Mouse (Mus musculus) lung, postnatal 0 days (tissue): ENCODE data around the gene Ufm1. TPM values are rescaled to one million over a fixed set of nuclear protein-coding genes. Genes with fewer than 3 reads are reported as not detected.

Experiments used
- ATAC-seq: fragments of 200-750 bp; cut with Nextera tagmentation; 2 replicates; pipeline ENCODE4 v1.8.0; 2017; ENCODE audit warnings: moderate library complexity
- DNase-seq: peaks from one replicate; pipeline ENCODE4 v3.0.0-alpha.2; 2016; ENCODE audit warnings: low spot score
- H3K27ac ChIP-seq: fragments of 300-500 bp; sonication (generic); 2 replicates; pipeline ENCODE4 v1.5.1; 2014; ENCODE audit warnings: antibody characterized with exemption, mild to moderate bottlenecking, low read length, mixed read lengths
- H3K27me3 ChIP-seq: fragments of 300-500 bp; sonication (generic); replicated peaks from 2 replicates; pipeline ENCODE4 v1.6.1; 2014; ENCODE audit warnings: low read length, mixed read lengths; ENCODE audit not compliant: insufficient read depth
- H3K36me3 ChIP-seq: fragments of 300-500 bp; sonication (generic); 2 replicates; pipeline ENCODE4 v1.6.1; 2014; ENCODE audit warnings: low read length, mixed read lengths; ENCODE audit not compliant: insufficient read depth
- H3K4me1 ChIP-seq: fragments of 300-500 bp; sonication (generic); 2 replicates; pipeline ENCODE4 v1.6.1; 2014; ENCODE audit warnings: antibody characterized with exemption, low read depth, low read length, mixed read lengths; ENCODE audit not compliant: insufficient read depth
- H3K4me2 ChIP-seq: fragments of 300-500 bp; sonication (generic); replicated peaks from 2 replicates; pipeline ENCODE4 v1.6.1; 2014; ENCODE audit warnings: low read depth, mild to moderate bottlenecking, low read length, moderate library complexity, mixed read lengths
- H3K4me3 ChIP-seq: fragments of 300-500 bp; sonication (generic); 2 replicates; pipeline ENCODE4 v1.5.1; 2014; ENCODE audit warnings: low read depth, low read length
- H3K9ac ChIP-seq: fragments of 300-500 bp; sonication (generic); replicated peaks from 2 replicates; pipeline ENCODE4 v1.6.1; 2014; ENCODE audit warnings: low read depth, mild to moderate bottlenecking
- H3K9me3 ChIP-seq: fragments of 300-500 bp; sonication (generic); 2 replicates; pipeline ENCODE4 v1.6.1; 2016; ENCODE audit warnings: low read length, mixed read lengths
- CTCF ChIP-seq: IDR thresholded peaks from 2 replicates; pipeline ENCODE4 v1.5.1; 2016; ENCODE audit warnings: antibody characterized with exemption, mild to moderate bottlenecking
- EP300 ChIP-seq: IDR thresholded peaks from 2 replicates; pipeline ENCODE4 v1.6.1; 2016; ENCODE audit warnings: antibody characterized with exemption, mild to moderate bottlenecking, control low read depth
- WGBS: fragments of 180-500 bp; shearing (Covaris S2); extraction: QIAGEN DNeasy Blood & Tissue Kit; methylation state at CpG from one replicate; pipeline ENCODE4 v1.1.7; 2014; 5-methylcytosine and 5-hydroxymethylcytosine counted together
- polyA plus RNA-seq: library from polyadenylated mRNA; unstranded; fragments of >200 nt; fragmentation: Nextera tagmentation; extraction: Ambion mirVana; gene quantifications from 2 replicates; pipeline ENCODE4 v1.2.1, GENCODE M21; 2015

Ufm1 gene
- polyA plus RNA-seq = 89.7 and 91.3 TPM in 2 replicates

- DNase-seq (peak; percentile 99), ATAC-seq (peak; percentile 100)
- H3K27ac ChIP-seq = peak within 1 kb of the TSS; percentile 12; the same call in 1 of the 2 replicates
- peaks cover 5% of the 10 kb centered on the region; the same call in 1 of the 2 replicates for H3K4me1 ChIP-seq
- H3K4me3 ChIP-seq = peak within 1 kb of the TSS; percentile 77
- TF ChIP-seq CTCF (0 out of 2 replicates have a peak, but pooled peaks have one; percentile 24), EP300 (peak; percentile 93)
- H3K9me3 ChIP-seq = no peaks in the 10 kb centered on the region
- peak within 1 kb of the TSS; percentile 63 for H3K4me2 ChIP-seq
- peak within 1 kb of the TSS; percentile 76 for H3K9ac ChIP-seq
- under 1% methylated on average over 58 of the region's 58 CpGs for WGBS
- no peaks in the 10 kb centered on the region for H3K27me3 ChIP-seq
- H3K36me3 ChIP-seq = peaks cover 13% of the 10 kb centered on the region; the same call in 1 of the 2 replicates
Measured at GRCm38 (mm10) chr3:53863383-53864220, at the start of gene Ufm1. Gene Ufm1 (minus strand): TSS chr3:53863830.

- no peak for TF ChIP-seq EP300
- no peak for TF ChIP-seq CTCF
- Histone ChIP-seq H3K36me3 (no peaks in the 10 kb centered on the region), H3K27ac (no peak overlapping the region), H3K27me3 (no peaks in the 10 kb centered on the region), H3K4me3 (no peak overlapping the region), H3K9ac (no peak overlapping the region), H3K4me1 (no peaks in the 10 kb centered on the region), H3K4me2 (no peak overlapping the region), H3K9me3 (no peaks in the 10 kb centered on the region)
- DNase-seq (peak; percentile 21), ATAC-seq (no peak)
- WGBS = 61% methylated on average over 12 of the region's 12 CpGs
Measured at GRCm38 (mm10) chr3:53890619-53891540, 27.2 kb upstream of the Ufm1 start.

GRCm38 (mm10) chr3:53871596-53871995, 8.0 kb upstream of the Ufm1 start:
- no peak overlapping the region for H3K27ac ChIP-seq
- no peaks in the 10 kb centered on the region for H3K9me3 ChIP-seq
- no peak overlapping the region for H3K9ac ChIP-seq
- H3K36me3 ChIP-seq = no peaks in the 10 kb centered on the region
- no peak overlapping the region for H3K4me3 ChIP-seq
- no peak for ATAC-seq
- H3K27me3 ChIP-seq = no peaks in the 10 kb centered on the region
- TF ChIP-seq EP300 = no peak
- H3K4me2 ChIP-seq = no peak overlapping the region
- whole genome bisulfite sequencing = 74% methylated on average over 1 of the region's 1 CpGs
- no peak for DNase-seq
- no peaks in the 10 kb centered on the region for H3K4me1 ChIP-seq

- no peaks in the 10 kb centered on the region for H3K36me3 ChIP-seq
- H3K4me2 ChIP-seq = no peak overlapping the region
- no peaks in the 10 kb centered on the region for H3K9me3 ChIP-seq
- 68% methylated on average over 6 of the region's 6 CpGs for WGBS
- no peaks in the 10 kb centered on the region for H3K27me3 ChIP-seq
- ATAC-seq (no peak), DNase-seq (no peak)
- no peak overlapping the region for H3K9ac ChIP-seq
- no peak for TF ChIP-seq CTCF
- TF ChIP-seq EP300 = no peak
- no peak overlapping the region for H3K27ac ChIP-seq
- H3K4me3 ChIP-seq = no peak overlapping the region
- no peaks in the 10 kb centered on the region for H3K4me1 ChIP-seq
Measured at GRCm38 (mm10) chr3:53870482-53870881, 6.9 kb upstream of the Ufm1 start.

GRCm38 (mm10) chr3:53869263-53869662, 5.6 kb upstream of the Ufm1 start:
- ATAC-seq = no peak
- Histone ChIP-seq H3K27ac (no peak overlapping the region), H3K4me2 (no peak overlapping the region), H3K4me3 (no peak overlapping the region), H3K4me1 (no peaks in the 10 kb centered on the region), H3K27me3 (no peaks in the 10 kb centered on the region), H3K36me3 (no peaks in the 10 kb centered on the region), H3K9ac (no peak overlapping the region), H3K9me3 (no peaks in the 10 kb centered on the region)
- TF ChIP-seq CTCF (no peak), EP300 (no peak)
- no peak for DNase-seq
- WGBS = 15% methylated on average over 1 of the region's 1 CpGs

GRCm38 (mm10) chr3:53868212-53868611, 4.6 kb upstream of the Ufm1 start:
- TF ChIP-seq EP300 = no peak
- TF ChIP-seq CTCF = no peak
- 72% methylated on average over 4 of the region's 4 CpGs for WGBS
- Histone ChIP-seq H3K36me3 (no peaks in the 10 kb centered on the region), H3K4me3 (no peak overlapping the region), H3K9me3 (no peaks in the 10 kb centered on the region), H3K4me2 (no peak overlapping the region), H3K27ac (no peak overlapping the region), H3K27me3 (no peaks in the 10 kb centered on the region), H3K4me1 (no peaks in the 10 kb centered on the region), H3K9ac (no peak overlapping the region)
- ATAC-seq (no peak), DNase-seq (no peak)
